Mouse (Mus musculus): ENCODE data around the gene Cep112. TPM values are rescaled to one million over a fixed set of nuclear protein-coding genes. Genes with fewer than 3 reads are reported as not detected.

Gene Cep112
- polyA plus RNA-seq, 1 experiment = 0.97 TPM

DNA sequence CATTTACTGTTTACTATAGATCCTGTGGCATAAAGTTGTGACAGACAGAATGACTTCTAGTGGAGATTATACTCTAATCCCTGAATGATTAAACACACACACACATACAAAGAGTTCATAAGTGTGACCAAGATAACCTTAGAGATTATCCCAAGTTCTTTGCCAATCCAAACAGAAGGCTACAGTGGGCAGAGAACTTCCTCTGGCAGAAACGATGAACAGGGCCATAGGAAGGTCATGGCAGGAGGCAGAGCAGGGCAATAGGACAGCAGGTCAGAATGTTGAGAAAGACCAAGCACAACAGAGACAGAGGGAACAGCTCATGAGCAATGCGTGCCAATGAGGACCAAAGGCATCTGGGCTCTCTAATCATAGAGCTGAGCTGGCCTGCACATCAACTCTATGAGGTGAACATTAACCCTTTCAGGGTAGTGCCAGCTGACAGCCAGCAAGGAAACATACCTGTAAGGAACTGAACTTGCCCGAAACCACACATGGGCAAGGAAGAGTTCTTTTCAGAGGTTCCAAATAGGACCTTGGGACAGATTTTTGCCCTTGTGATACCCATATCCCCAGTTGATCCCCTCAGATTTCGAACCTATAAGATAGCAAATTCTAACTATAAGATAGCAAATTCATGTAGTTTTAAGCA is 403.5 kb downstream of the Cep112 start:
- Histone ChIP-seq H3K36me3 (ENCODE audit: control insufficient read depth, insufficient read depth) (no peaks in the 10 kb centered on the region), H3K79me2 (ENCODE audit: control insufficient read depth, insufficient read depth) (no peaks in the 10 kb centered on the region), H3ac (ENCODE audit: control insufficient read depth, insufficient read length, low read depth) (no peak overlapping the region), H3K4me3 (ENCODE audit: insufficient read depth, poor library complexity, severe bottlenecking) (no peak overlapping the region), H3K27me3 (ENCODE audit: control insufficient read depth, insufficient read depth, insufficient read length) (no peaks in the 10 kb centered on the region), H3K79me3 (ENCODE audit: low read depth) (no peaks in the 10 kb centered on the region)
- no peak for TF ChIP-seq CEBPB (IDR thresholded peaks at IDR 0.05; ENCODE audit: low read depth)
- TF ChIP-seq USF1 (IDR thresholded peaks at IDR 0.05; ENCODE audit: low read depth) = no peak
- TF ChIP-seq MAX (IDR thresholded peaks at IDR 0.05) = no peak
- TF ChIP-seq CTCF (IDR thresholded peaks at IDR 0.05; ENCODE audit: control insufficient read depth, insufficient read depth, insufficient read length) = no peak
- no peak for TF ChIP-seq FOSL1 (IDR thresholded peaks at IDR 0.05; ENCODE audit: insufficient read depth, low read length, poor library complexity, severe bottlenecking)
- no peak for TF ChIP-seq MYOD1 (IDR thresholded peaks at IDR 0.05; ENCODE audit: control insufficient read depth, insufficient read length, low read depth)
- TF ChIP-seq MYOG (IDR thresholded peaks at IDR 0.05; ENCODE audit: control insufficient read depth, extremely low read depth, insufficient read length) = no peak

DNA sequence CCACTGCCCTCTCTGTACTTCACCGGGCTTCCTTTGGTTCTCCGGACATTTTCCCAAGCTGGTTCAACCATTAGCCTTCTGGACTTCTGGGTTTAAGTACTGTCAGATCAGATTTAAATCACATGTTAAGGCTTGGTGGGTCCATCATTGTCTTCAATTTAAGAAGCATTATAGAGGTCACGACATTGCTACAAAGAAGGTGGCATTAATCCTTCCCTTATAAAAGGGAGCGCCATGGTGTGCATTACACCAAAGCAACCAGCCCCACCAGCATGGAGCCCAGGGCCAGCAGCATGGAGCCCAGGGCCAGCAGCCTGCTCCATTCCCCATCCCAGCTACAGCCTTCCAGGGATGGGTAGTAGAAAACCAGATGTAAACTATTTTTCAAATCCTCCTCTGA is 411.7 kb downstream of the Cep112 start:
- Histone ChIP-seq H3ac (ENCODE audit: control insufficient read depth, insufficient read length, low read depth) (no peak overlapping the region), H3K79me2 (ENCODE audit: control insufficient read depth, insufficient read depth) (no peaks in the 10 kb centered on the region), H3K79me3 (ENCODE audit: low read depth) (no peaks in the 10 kb centered on the region), H3K36me3 (ENCODE audit: control insufficient read depth, insufficient read depth) (no peaks in the 10 kb centered on the region), H3K27me3 (ENCODE audit: control insufficient read depth, insufficient read depth, insufficient read length) (no peaks in the 10 kb centered on the region), H3K4me3 (ENCODE audit: insufficient read depth, poor library complexity, severe bottlenecking) (no peak overlapping the region)
- TF ChIP-seq CTCF (IDR thresholded peaks at IDR 0.05; ENCODE audit: control insufficient read depth, insufficient read depth, insufficient read length) (no peak), USF1 (IDR thresholded peaks at IDR 0.05; ENCODE audit: low read depth) (no peak), MAX (IDR thresholded peaks at IDR 0.05) (no peak), MYOD1 (IDR thresholded peaks at IDR 0.05; ENCODE audit: control insufficient read depth, insufficient read length, low read depth) (no peak), MYOG (IDR thresholded peaks at IDR 0.05; ENCODE audit: control insufficient read depth, extremely low read depth, insufficient read length) (no peak), FOSL1 (IDR thresholded peaks at IDR 0.05; ENCODE audit: insufficient read depth, low read length, poor library complexity, severe bottlenecking) (no peak), CEBPB (IDR thresholded peaks at IDR 0.05; ENCODE audit: low read depth) (no peak)

DNA sequence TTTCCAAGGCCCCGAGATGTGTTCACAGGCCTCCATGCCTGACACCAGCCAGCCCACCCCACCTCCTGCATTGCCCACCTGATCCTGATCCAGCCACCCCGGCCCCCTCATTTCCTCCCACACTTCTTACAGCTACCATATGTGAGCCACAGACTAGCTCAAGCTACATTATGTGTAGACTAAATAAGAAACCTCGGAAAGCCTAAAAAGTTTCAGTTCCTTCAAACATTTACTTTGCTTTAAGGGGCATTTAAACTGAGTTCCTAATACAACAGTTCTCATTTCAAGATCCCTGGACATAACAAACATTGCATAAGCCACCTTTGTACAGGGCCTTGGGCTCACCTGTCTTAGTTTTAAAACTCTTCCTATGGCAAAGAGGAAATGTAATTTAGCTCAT is 415.2 kb downstream of the Cep112 start:
- Histone ChIP-seq H3K79me3 (ENCODE audit: low read depth) (no peaks in the 10 kb centered on the region), H3K79me2 (ENCODE audit: control insufficient read depth, insufficient read depth) (no peaks in the 10 kb centered on the region), H3ac (ENCODE audit: control insufficient read depth, insufficient read length, low read depth) (no peak overlapping the region), H3K27me3 (ENCODE audit: control insufficient read depth, insufficient read depth, insufficient read length) (no peaks in the 10 kb centered on the region), H3K36me3 (ENCODE audit: control insufficient read depth, insufficient read depth) (no peaks in the 10 kb centered on the region), H3K4me3 (ENCODE audit: insufficient read depth, poor library complexity, severe bottlenecking) (no peak overlapping the region)
- TF ChIP-seq MYOD1 (IDR thresholded peaks at IDR 0.05; ENCODE audit: control insufficient read depth, insufficient read length, low read depth) = no peak
- no peak for TF ChIP-seq FOSL1 (IDR thresholded peaks at IDR 0.05; ENCODE audit: insufficient read depth, low read length, poor library complexity, severe bottlenecking)
- TF ChIP-seq CTCF (IDR thresholded peaks at IDR 0.05; ENCODE audit: control insufficient read depth, insufficient read depth, insufficient read length) = no peak
- no peak for TF ChIP-seq USF1 (IDR thresholded peaks at IDR 0.05; ENCODE audit: low read depth)
- TF ChIP-seq CEBPB (IDR thresholded peaks at IDR 0.05; ENCODE audit: low read depth) = no peak
- no peak for TF ChIP-seq MYOG (IDR thresholded peaks at IDR 0.05; ENCODE audit: control insufficient read depth, extremely low read depth, insufficient read length)
- TF ChIP-seq MAX (IDR thresholded peaks at IDR 0.05) = no peak

DNA sequence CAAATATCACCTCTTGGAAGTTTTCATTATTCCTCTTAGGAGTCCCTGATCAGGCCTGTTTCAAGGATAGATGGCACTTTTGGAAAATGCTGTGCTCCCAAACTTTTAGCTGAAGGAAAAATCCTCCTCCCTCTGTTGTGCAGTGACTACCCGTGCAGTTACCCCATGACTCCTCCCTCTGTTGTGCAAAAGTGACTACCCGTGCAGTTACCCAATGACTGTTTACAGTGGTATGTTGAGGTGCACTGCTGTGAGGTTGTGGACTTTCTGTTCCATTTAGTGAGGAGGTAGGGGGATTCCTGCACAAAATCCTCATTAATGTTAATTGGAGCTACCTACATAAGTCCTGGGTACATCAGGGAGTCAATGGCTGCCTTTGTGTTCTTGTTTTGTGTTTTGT is 417.8 kb downstream of the Cep112 start:
- Histone ChIP-seq H3K79me2 (ENCODE audit: control insufficient read depth, insufficient read depth) (no peaks in the 10 kb centered on the region), H3K27me3 (ENCODE audit: control insufficient read depth, insufficient read depth, insufficient read length) (no peaks in the 10 kb centered on the region), H3K4me3 (ENCODE audit: insufficient read depth, poor library complexity, severe bottlenecking) (no peak overlapping the region), H3ac (ENCODE audit: control insufficient read depth, insufficient read length, low read depth) (no peak overlapping the region), H3K36me3 (ENCODE audit: control insufficient read depth, insufficient read depth) (no peaks in the 10 kb centered on the region), H3K79me3 (ENCODE audit: low read depth) (no peaks in the 10 kb centered on the region)
- no peak for TF ChIP-seq MYOG (IDR thresholded peaks at IDR 0.05; ENCODE audit: control insufficient read depth, extremely low read depth, insufficient read length)
- TF ChIP-seq CTCF (IDR thresholded peaks at IDR 0.05; ENCODE audit: control insufficient read depth, insufficient read depth, insufficient read length) = no peak
- no peak for TF ChIP-seq USF1 (IDR thresholded peaks at IDR 0.05; ENCODE audit: low read depth)
- no peak for TF ChIP-seq CEBPB (IDR thresholded peaks at IDR 0.05; ENCODE audit: low read depth)
- TF ChIP-seq FOSL1 (IDR thresholded peaks at IDR 0.05; ENCODE audit: insufficient read depth, low read length, poor library complexity, severe bottlenecking) = no peak
- TF ChIP-seq MYOD1 (IDR thresholded peaks at IDR 0.05; ENCODE audit: control insufficient read depth, insufficient read length, low read depth) = no peak

DNA sequence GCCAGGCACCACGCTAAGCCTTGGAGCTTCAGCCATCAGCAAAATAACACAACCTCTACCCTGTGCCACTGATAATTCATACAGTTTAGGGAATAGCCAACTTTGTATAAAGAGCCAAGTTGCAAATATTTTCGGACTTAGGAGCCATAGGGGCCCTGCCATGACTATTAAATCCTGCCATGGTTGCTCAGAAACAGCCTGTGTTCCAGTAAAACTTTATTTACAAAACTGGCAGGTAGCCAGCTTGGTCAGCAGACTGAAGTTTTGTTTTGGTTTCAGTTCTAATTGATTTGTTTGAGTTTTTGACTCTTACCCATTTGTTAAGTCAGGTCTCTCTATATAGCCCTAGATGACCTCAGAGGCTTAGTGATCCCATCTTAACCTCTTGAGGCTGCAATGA is 421.0 kb downstream of the Cep112 start:
- H3K36me3 ChIP-seq (ENCODE audit: control insufficient read depth, insufficient read depth) = no peaks in the 10 kb centered on the region
- no peak overlapping the region for H3ac ChIP-seq (ENCODE audit: control insufficient read depth, insufficient read length, low read depth)
- H3K4me3 ChIP-seq (ENCODE audit: insufficient read depth, poor library complexity, severe bottlenecking) = no peak overlapping the region
- no peaks in the 10 kb centered on the region for H3K79me2 ChIP-seq (ENCODE audit: control insufficient read depth, insufficient read depth)
- TF ChIP-seq CEBPB (IDR thresholded peaks at IDR 0.05; ENCODE audit: low read depth) (no peak), FOSL1 (IDR thresholded peaks at IDR 0.05; ENCODE audit: insufficient read depth, low read length, poor library complexity, severe bottlenecking) (no peak), MAX (IDR thresholded peaks at IDR 0.05) (no peak), USF1 (IDR thresholded peaks at IDR 0.05; ENCODE audit: low read depth) (no peak), MYOD1 (IDR thresholded peaks at IDR 0.05; ENCODE audit: control insufficient read depth, insufficient read length, low read depth) (no peak), MYOG (IDR thresholded peaks at IDR 0.05; ENCODE audit: control insufficient read depth, extremely low read depth, insufficient read length) (no peak), CTCF (IDR thresholded peaks at IDR 0.05; ENCODE audit: control insufficient read depth, insufficient read depth, insufficient read length) (no peak)
- no peaks in the 10 kb centered on the region for H3K79me3 ChIP-seq (ENCODE audit: low read depth)
- H3K27me3 ChIP-seq (ENCODE audit: control insufficient read depth, insufficient read depth, insufficient read length) = no peaks in the 10 kb centered on the region
